Mouse (Mus musculus) inflammation-experienced regulatory T-cells, adult 6 months (primary cell): ENCODE results near the gene Rad54l. TPM values are rescaled to one million over a fixed set of nuclear protein-coding genes. Genes with fewer than 3 reads are reported as not detected.

Source experiments
- ATAC-seq: one replicate; pipeline ENCODE4 v1.8.0; 2017
- polyA plus RNA-seq, 3 experiments: library from polyadenylated mRNA; unstranded; fragments of 100-300 nt; shearing (Covaris generic); gene quantifications; one replicate each; pipeline ENCODE4 v1.2.1; 2017

The Rad54l gene
- polyA plus RNA-seq = 10 to 100 TPM in 1 of 3 experiments, 1 to 10 TPM in 2; 4.6 to 23.5 (median 5.7) TPM

- peak; percentile 99 for ATAC-seq
Observed at GRCm38 (mm10) chr4:116123602-116124519, at the start of gene Rad54l, which contains the start of gene Pomgnt1. Rad54l (minus strand) TSS chr4:116123690. Pomgnt1 (plus strand) TSS chr4:116123840.

- ATAC-seq = no peak
Observed at GRCm38 (mm10) chr4:116173072-116173471, 49.6 kb upstream of the Rad54l start, which contains the start of the genes 1700042G07Rik and Gm49337. 1700042G07Rik (plus strand) TSS chr4:116173372. Gm49337 (plus strand) TSS chr4:116173384.

GRCm38 (mm10) chr4:116169353-116169672 lies 45.8 kb upstream of the Rad54l start:
- no peak for ATAC-seq

- ATAC-seq = peak; percentile 73
Observed at GRCm38 (mm10) chr4:116168617-116169352, 45.3 kb upstream of the Rad54l start.

GRCm38 (mm10) chr4:116167404-116167803 lies 43.9 kb upstream of the Rad54l start, which contains the start of gene Tspan1:
Tspan1 (minus strand) TSS chr4:116167601.
- ATAC-seq = no peak

GRCm38 (mm10) chr4:116165708-116166407 lies 42.4 kb upstream of the Rad54l start:
- ATAC-seq = no peak

GRCm38 (mm10) chr4:116164759-116165554 lies 41.5 kb upstream of the Rad54l start:
- no peak for ATAC-seq

- ATAC-seq = no peak
Observed at GRCm38 (mm10) chr4:116162142-116162541, 38.7 kb upstream of the Rad54l start.

- ATAC-seq = no peak
Observed at GRCm38 (mm10) chr4:116160769-116161168, 37.3 kb upstream of the Rad54l start.

GRCm38 (mm10) chr4:116159912-116160311 lies 36.4 kb upstream of the Rad54l start:
- ATAC-seq = peak; percentile 75

- ATAC-seq = no peak
Observed at GRCm38 (mm10) chr4:116157882-116158281, 34.4 kb upstream of the Rad54l start.

- no peak for ATAC-seq
Observed at GRCm38 (mm10) chr4:116152702-116153101, 29.2 kb upstream of the Rad54l start.

- ATAC-seq = no peak
Observed at GRCm38 (mm10) chr4:116151238-116151637, 27.7 kb upstream of the Rad54l start, which contains the start of gene Lurap1. Lurap1 (minus strand) TSS chr4:116151338.

- ATAC-seq = no peak
Observed at GRCm38 (mm10) chr4:116150862-116151221, 27.4 kb upstream of the Rad54l start.

GRCm38 (mm10) chr4:116150156-116150861 lies 26.8 kb upstream of the Rad54l start:
- peak; percentile 91 for ATAC-seq

GRCm38 (mm10) chr4:116149812-116150155 lies 26.3 kb upstream of the Rad54l start:
- no peak for ATAC-seq

- ATAC-seq = peak; percentile 55
Observed at GRCm38 (mm10) chr4:116143891-116144717, 20.6 kb upstream of the Rad54l start.

GRCm38 (mm10) chr4:116143317-116143811 lies 19.9 kb upstream of the Rad54l start:
- ATAC-seq = peak; percentile 36

GRCm38 (mm10) chr4:116142269-116142668 lies 18.8 kb upstream of the Rad54l start:
- no peak for ATAC-seq

GRCm38 (mm10) chr4:116141736-116142135 lies 18.2 kb upstream of the Rad54l start:
- ATAC-seq = no peak
